Mouse (Mus musculus): ENCODE measurements around the gene Mrps2. TPM values are rescaled to one million over a fixed set of nuclear protein-coding genes. Genes with fewer than 3 reads are reported as not detected.

The Mrps2 gene
- polyA plus RNA-seq, 1 experiment = 19.9 TPM

DNA sequence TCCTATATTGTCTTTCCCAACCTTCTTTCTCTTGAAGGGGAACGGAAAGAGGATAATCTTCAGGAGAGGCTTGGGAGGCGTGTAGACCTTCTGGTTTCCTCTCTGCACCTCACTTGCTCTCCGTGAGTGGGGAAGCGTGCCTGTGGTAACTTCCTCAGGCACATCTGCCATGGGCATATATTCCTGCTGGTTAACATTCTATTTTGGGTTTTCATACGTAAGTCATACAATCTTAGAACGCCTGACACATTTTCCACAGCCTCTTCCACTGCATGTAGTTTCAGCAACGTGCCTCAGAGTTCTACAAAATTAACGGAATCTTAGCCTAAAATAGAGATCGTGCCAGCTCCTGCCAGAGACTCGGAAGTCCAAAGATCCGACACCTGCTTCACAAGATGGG lies 32.5 kb upstream of the Mrps2 start:
- no peak overlapping the region for H3K27ac ChIP-seq (ENCODE audit: insufficient read depth, low read length)
- no peaks in the 10 kb centered on the region for H3K27me3 ChIP-seq (ENCODE audit: control insufficient read depth, insufficient read depth, low read length)
- DNase-seq (ENCODE audit: low read depth in 1 of 2, low spot score in 2 of 2) = no peak
- H3K4me3 ChIP-seq (ENCODE audit: extremely low read depth, insufficient read depth, insufficient read length) = no peak overlapping the region
- 81% methylated on average over 11 of the region's 11 CpGs for WGBS
- no peak for TF ChIP-seq CTCF (IDR thresholded peaks at IDR 0.05; ENCODE audit: extremely low read depth, insufficient read depth, insufficient read length, insufficient replicate concordance)
- no peak for TF ChIP-seq POLR2A (IDR thresholded peaks at IDR 0.05; ENCODE audit: low read depth, low read length)
- H3K4me1 ChIP-seq (ENCODE audit: control insufficient read depth, insufficient read depth, insufficient read length) = no peaks in the 10 kb centered on the region
- no peaks in the 10 kb centered on the region for H3K36me3 ChIP-seq (ENCODE audit: control insufficient read depth, insufficient read depth, low read length)

DNA sequence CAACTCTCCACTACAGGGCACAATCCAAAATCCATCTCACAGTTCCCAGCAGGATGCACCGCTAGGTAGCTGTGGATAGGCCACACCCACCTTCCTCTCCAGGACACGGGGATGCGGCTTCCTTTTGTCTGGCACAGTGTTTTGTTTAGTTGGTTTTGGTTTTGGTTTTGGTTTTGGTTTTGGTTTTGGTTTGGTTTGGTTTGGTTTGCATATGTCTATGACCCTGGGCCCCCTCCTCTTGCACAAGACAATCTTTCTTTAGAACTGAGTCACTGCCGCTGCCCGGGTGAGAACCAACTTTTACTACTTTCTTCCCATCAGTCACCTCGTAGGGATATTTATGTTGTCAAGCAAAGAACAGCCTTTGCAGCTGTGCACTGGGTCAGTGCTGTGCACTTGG lies 27.0 kb upstream of the Mrps2 start:
- no peak for DNase-seq (ENCODE audit: low read depth in 1 of 2, low spot score in 2 of 2)
- no peaks in the 10 kb centered on the region for H3K27me3 ChIP-seq (ENCODE audit: control insufficient read depth, insufficient read depth, low read length)
- H3K4me1 ChIP-seq (ENCODE audit: control insufficient read depth, insufficient read depth, insufficient read length) = no peaks in the 10 kb centered on the region
- H3K4me3 ChIP-seq (ENCODE audit: extremely low read depth, insufficient read depth, insufficient read length) = no peak overlapping the region
- no peaks in the 10 kb centered on the region for H3K36me3 ChIP-seq (ENCODE audit: control insufficient read depth, insufficient read depth, low read length)
- no peak overlapping the region for H3K27ac ChIP-seq (ENCODE audit: insufficient read depth, low read length)
- TF ChIP-seq CTCF (IDR thresholded peaks at IDR 0.05; ENCODE audit: extremely low read depth, insufficient read depth, insufficient read length, insufficient replicate concordance) = no peak
- no peak for TF ChIP-seq POLR2A (IDR thresholded peaks at IDR 0.05; ENCODE audit: low read depth, low read length)
- 44% methylated on average over 6 of the region's 6 CpGs for WGBS

DNA sequence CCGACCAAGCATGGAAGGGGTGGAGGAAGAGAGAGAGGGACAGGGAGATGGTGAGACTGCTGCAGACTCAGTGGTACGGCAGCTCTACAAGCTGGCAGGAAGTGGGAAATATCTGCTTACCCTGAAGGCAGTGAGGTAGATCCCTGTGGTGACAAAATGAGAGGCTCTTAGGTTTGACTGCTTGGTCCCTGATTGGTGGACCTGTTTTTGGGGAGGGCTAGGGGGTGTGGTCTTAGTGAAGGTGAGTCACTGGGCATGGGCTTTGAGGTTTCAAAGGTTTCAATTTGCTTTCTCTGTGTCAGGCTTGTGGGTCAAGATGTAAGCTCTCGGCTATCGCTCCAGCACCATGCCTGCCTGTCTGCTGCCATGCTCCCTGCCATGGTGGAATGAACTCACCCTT lies 22.8 kb upstream of the Mrps2 start:
- peaks cover 7% of the 10 kb centered on the region; the same call in 1 of the 2 replicates for H3K4me1 ChIP-seq (ENCODE audit: control insufficient read depth, insufficient read depth, insufficient read length)
- TF ChIP-seq POLR2A (IDR thresholded peaks at IDR 0.05; ENCODE audit: low read depth, low read length) (no peak), CTCF (IDR thresholded peaks at IDR 0.05; ENCODE audit: extremely low read depth, insufficient read depth, insufficient read length, insufficient replicate concordance) (no peak)
- 60% methylated on average over 4 of the region's 4 CpGs for WGBS
- peaks cover 10% of the 10 kb centered on the region; the same call in 1 of the 2 replicates for H3K27me3 ChIP-seq (ENCODE audit: control insufficient read depth, insufficient read depth, low read length)
- DNase-seq (ENCODE audit: low read depth in 1 of 2, low spot score in 2 of 2) = no peak
- no peaks in the 10 kb centered on the region for H3K36me3 ChIP-seq (ENCODE audit: control insufficient read depth, insufficient read depth, low read length)
- no peak overlapping the region for H3K27ac ChIP-seq (ENCODE audit: insufficient read depth, low read length)
- no peak overlapping the region for H3K4me3 ChIP-seq (ENCODE audit: extremely low read depth, insufficient read depth, insufficient read length)

DNA sequence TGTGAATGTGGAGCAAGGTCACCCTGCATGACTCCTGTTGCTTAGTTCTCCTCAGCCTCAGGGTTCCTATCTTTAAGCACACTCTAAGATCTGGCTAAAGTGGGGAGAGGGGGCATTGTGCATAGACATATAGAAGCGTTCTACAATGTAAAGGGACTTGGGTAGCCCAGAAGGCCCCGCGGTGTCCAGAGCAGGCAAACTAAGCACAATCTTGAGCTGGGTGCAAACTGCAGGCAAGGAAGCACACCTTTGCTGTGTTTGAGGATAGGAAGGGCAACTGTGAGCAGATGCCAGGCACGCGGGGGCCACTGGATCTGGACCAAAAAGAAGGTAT lies 21.7 kb upstream of the Mrps2 start:
- H3K36me3 ChIP-seq (ENCODE audit: control insufficient read depth, insufficient read depth, low read length) = no peaks in the 10 kb centered on the region
- peaks cover 7% of the 10 kb centered on the region; the same call in 1 of the 2 replicates for H3K4me1 ChIP-seq (ENCODE audit: control insufficient read depth, insufficient read depth, insufficient read length)
- H3K27ac ChIP-seq (ENCODE audit: insufficient read depth, low read length) = no peak overlapping the region
- H3K4me3 ChIP-seq (ENCODE audit: extremely low read depth, insufficient read depth, insufficient read length) = peak overlapping the region; percentile 47; the same call in 1 of the 2 replicates
- H3K27me3 ChIP-seq (ENCODE audit: control insufficient read depth, insufficient read depth, low read length) = peaks cover 10% of the 10 kb centered on the region; the same call in 1 of the 2 replicates
- 10% methylated on average over 5 of the region's 5 CpGs for WGBS
- no peak for DNase-seq (ENCODE audit: low read depth in 1 of 2, low spot score in 2 of 2)
- TF ChIP-seq CTCF (IDR thresholded peaks at IDR 0.05; ENCODE audit: extremely low read depth, insufficient read depth, insufficient read length, insufficient replicate concordance) (no peak), POLR2A (IDR thresholded peaks at IDR 0.05; ENCODE audit: low read depth, low read length) (no peak)

DNA sequence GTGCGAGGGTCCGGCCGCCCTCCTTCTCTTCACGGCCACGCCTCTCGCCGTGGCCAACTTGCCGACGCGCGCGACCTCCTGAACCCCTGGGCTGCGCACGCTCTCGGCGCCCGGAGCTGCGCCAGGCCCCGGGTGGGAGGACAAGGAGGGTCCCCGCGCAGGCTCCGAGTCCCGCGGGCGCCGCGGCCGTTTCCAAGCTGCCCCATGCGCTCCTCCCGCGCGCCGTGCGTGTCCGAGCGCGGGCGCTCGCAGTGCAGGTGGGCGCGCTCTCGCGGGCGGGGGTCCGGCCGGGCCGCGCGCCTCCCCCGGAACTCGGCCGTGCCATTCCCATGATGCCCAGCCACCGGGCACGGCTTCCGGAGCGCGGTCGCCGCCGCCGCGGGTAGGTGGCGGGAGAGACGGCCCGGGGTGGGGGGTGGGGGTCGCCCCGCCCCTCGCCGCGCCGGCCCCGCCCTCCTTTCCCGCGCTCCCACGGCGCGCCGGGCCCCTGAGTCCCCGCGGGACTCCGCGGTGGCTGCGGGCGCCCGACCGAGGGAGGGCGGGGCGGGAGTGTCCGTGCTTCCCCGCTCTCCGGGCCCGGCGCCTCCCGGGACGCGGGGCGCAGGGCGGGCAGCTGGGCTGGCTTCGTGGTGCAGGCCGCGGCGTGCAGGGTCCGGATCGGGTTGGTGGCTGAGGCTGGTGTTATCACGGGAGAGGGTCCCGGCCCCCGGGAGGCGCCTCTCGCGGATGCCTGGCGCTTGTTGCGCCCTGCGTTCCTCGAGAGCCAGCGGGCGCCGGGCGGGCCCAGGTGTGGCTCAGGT lies 21.2 kb upstream of the Mrps2 start, which contains the start of gene Ppp1r26:
Ppp1r26 (plus strand) TSS at position 286 of the 800 bp plus-strand sequence.
- 2% methylated on average over 114 of the region's 118 CpGs for WGBS
- Histone ChIP-seq H3K36me3 (ENCODE audit: control insufficient read depth, insufficient read depth, low read length) (no peaks in the 10 kb centered on the region), H3K4me3 (ENCODE audit: extremely low read depth, insufficient read depth, insufficient read length) (peak within 1 kb of the TSS; percentile 47), H3K4me1 (ENCODE audit: control insufficient read depth, insufficient read depth, insufficient read length) (peaks cover 7% of the 10 kb centered on the region; the same call in 1 of the 2 replicates), H3K27me3 (ENCODE audit: control insufficient read depth, insufficient read depth, low read length) (peaks cover 10% of the 10 kb centered on the region; the same call in 1 of the 2 replicates), H3K27ac (ENCODE audit: insufficient read depth, low read length) (no peak within 1 kb of the TSS)
- DNase-seq (ENCODE audit: low read depth in 1 of 2, low spot score in 2 of 2) = no peak
- no peak for TF ChIP-seq CTCF (IDR thresholded peaks at IDR 0.05; ENCODE audit: extremely low read depth, insufficient read depth, insufficient read length, insufficient replicate concordance)
- no peak for TF ChIP-seq POLR2A (IDR thresholded peaks at IDR 0.05; ENCODE audit: low read depth, low read length)

DNA sequence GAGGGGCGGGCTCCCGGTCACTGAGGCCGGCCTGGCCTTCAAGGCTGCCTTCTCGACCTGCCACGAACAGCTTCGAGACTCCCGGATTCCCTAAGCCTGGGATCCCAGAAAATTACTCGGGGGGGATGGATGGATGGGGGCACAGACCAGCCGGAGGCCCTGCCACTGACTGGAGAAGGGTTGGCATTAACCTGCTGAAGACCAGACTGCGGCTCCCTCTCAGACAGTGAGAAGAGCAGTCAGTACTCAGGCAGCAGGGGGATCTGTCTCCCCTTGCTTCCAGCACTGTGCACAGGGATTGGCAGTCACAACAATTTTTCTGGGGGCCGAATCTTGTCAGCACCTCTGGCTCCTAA lies 20.6 kb upstream of the Mrps2 start:
- H3K4me1 ChIP-seq (ENCODE audit: control insufficient read depth, insufficient read depth, insufficient read length) = peaks cover 7% of the 10 kb centered on the region; the same call in 1 of the 2 replicates
- TF ChIP-seq POLR2A (IDR thresholded peaks at IDR 0.05; ENCODE audit: low read depth, low read length) (no peak), CTCF (IDR thresholded peaks at IDR 0.05; ENCODE audit: extremely low read depth, insufficient read depth, insufficient read length, insufficient replicate concordance) (no peak)
- WGBS = 26% methylated on average over 11 of the region's 11 CpGs
- H3K27ac ChIP-seq (ENCODE audit: insufficient read depth, low read length) = no peak overlapping the region
- DNase-seq (ENCODE audit: low read depth in 1 of 2, low spot score in 2 of 2) = no peak
- H3K27me3 ChIP-seq (ENCODE audit: control insufficient read depth, insufficient read depth, low read length) = peaks cover 10% of the 10 kb centered on the region; the same call in 1 of the 2 replicates
- H3K36me3 ChIP-seq (ENCODE audit: control insufficient read depth, insufficient read depth, low read length) = no peaks in the 10 kb centered on the region
- peak overlapping the region; percentile 47; the same call in 1 of the 2 replicates for H3K4me3 ChIP-seq (ENCODE audit: extremely low read depth, insufficient read depth, insufficient read length)

DNA sequence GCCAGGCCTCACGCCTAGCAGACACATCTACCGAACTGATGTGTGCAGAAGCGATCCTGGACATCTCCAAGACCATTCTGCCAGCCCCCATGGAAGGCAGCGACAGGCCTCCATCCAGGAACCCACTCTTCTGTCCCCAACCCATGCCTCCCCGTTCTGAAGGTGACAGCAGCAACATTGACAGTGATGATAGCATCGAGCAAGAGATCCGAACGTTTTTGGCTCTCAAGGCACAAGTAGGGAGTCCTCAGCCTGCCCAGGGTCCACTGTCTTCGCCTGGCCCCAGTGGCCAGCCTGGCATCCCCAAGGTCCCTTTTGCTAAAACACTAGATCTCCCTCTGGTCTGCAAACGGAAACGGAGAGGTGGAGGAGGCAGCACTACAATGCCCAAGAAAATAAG lies 16.2 kb upstream of the Mrps2 start:
- no peak overlapping the region for H3K4me3 ChIP-seq (ENCODE audit: extremely low read depth, insufficient read depth, insufficient read length)
- no peak for DNase-seq (ENCODE audit: low read depth in 1 of 2, low spot score in 2 of 2)
- H3K27me3 ChIP-seq (ENCODE audit: control insufficient read depth, insufficient read depth, low read length) = peaks cover 8% of the 10 kb centered on the region; the same call in 1 of the 2 replicates
- TF ChIP-seq CTCF (IDR thresholded peaks at IDR 0.05; ENCODE audit: extremely low read depth, insufficient read depth, insufficient read length, insufficient replicate concordance) = no peak
- TF ChIP-seq POLR2A (IDR thresholded peaks at IDR 0.05; ENCODE audit: low read depth, low read length) = no peak
- peaks cover 4% of the 10 kb centered on the region; the same call in 1 of the 2 replicates for H3K4me1 ChIP-seq (ENCODE audit: control insufficient read depth, insufficient read depth, insufficient read length)
- WGBS = 93% methylated on average over 11 of the region's 11 CpGs
- no peak overlapping the region for H3K27ac ChIP-seq (ENCODE audit: insufficient read depth, low read length)
- H3K36me3 ChIP-seq (ENCODE audit: control insufficient read depth, insufficient read depth, low read length) = no peaks in the 10 kb centered on the region
